Mouse (Mus musculus): ENCODE results near the gene Kcnn3. TPM values are rescaled to one million over a fixed set of nuclear protein-coding genes. Genes with fewer than 3 reads are reported as not detected.

Kcnn3 gene
- polyA plus RNA-seq, 1 experiment from 2014 or later, result 5.3 TPM

GRCm38 (mm10) chr3:89691776-89692175 is 171.8 kb downstream of the Kcnn3 start:
- no peaks in the 10 kb centered on the region for H3K36me3 ChIP-seq (ENCODE audit: control insufficient read depth, insufficient read depth, low read length)
- H3K9me3 ChIP-seq (ENCODE audit: control insufficient read depth, low read length), result no peaks in the 10 kb centered on the region
- 75% methylated on average over 9 of the region's 9 CpGs for WGBS
- peaks cover 6% of the 10 kb centered on the region for H3K4me1 ChIP-seq (ENCODE audit: control insufficient read depth, insufficient read depth, low read length)
- ATAC-seq (ENCODE audit: low FRiP score, low TSS enrichment) (no peak), DNase-seq (no peak)
- no peak overlapping the region for H3K9ac ChIP-seq (replicated peaks; ENCODE audit: low read length)
- H3K27me3 ChIP-seq (ENCODE audit: control insufficient read depth, insufficient read depth, low read length), result no peaks in the 10 kb centered on the region
- H3K27ac ChIP-seq (replicated peaks; ENCODE audit: low read depth, low read length), result no peak overlapping the region
- no peak overlapping the region for H3K4me3 ChIP-seq (replicated peaks; ENCODE audit: low read depth, low read length)
- H3K4me2 ChIP-seq (ENCODE audit: low read length), result no peak overlapping the region

- ATAC-seq (ENCODE audit: low FRiP score, low TSS enrichment), result no peak
- WGBS, result 47% methylated on average over 12 of the region's 12 CpGs
These were observed 176.3 kb downstream of the Kcnn3 start for GRCm38 (mm10) chr3:89696152-89696821.

GRCm38 (mm10) chr3:89698958-89699357 is 179.0 kb downstream of the Kcnn3 start:
- H3K4me2 ChIP-seq (ENCODE audit: low read length), result no peak overlapping the region
- H3K4me3 ChIP-seq (replicated peaks; ENCODE audit: low read depth, low read length), result no peak overlapping the region
- no peaks in the 10 kb centered on the region for H3K9me3 ChIP-seq (ENCODE audit: control insufficient read depth, low read length)
- H3K27me3 ChIP-seq (ENCODE audit: control insufficient read depth, insufficient read depth, low read length), result no peaks in the 10 kb centered on the region
- 84% methylated on average over 1 of the region's 1 CpGs for WGBS
- DNase-seq (no peak), ATAC-seq (ENCODE audit: low FRiP score, low TSS enrichment) (no peak)
- H3K9ac ChIP-seq (replicated peaks; ENCODE audit: low read length), result no peak overlapping the region
- H3K36me3 ChIP-seq (ENCODE audit: control insufficient read depth, insufficient read depth, low read length), result no peaks in the 10 kb centered on the region
- H3K4me1 ChIP-seq (ENCODE audit: control insufficient read depth, insufficient read depth, low read length), result no peaks in the 10 kb centered on the region
- H3K27ac ChIP-seq (replicated peaks; ENCODE audit: low read depth, low read length), result no peak overlapping the region

More at GRCm38 (mm10) chr3:89696152-89696821, 176.3 kb downstream of the Kcnn3 start:
- H3K27ac ChIP-seq (replicated peaks; ENCODE audit: low read depth, low read length), result peak overlapping the region; percentile 66
- no peaks in the 10 kb centered on the region for H3K4me1 ChIP-seq (ENCODE audit: control insufficient read depth, insufficient read depth, low read length)
- H3K4me3 ChIP-seq (replicated peaks; ENCODE audit: low read depth, low read length), result no peak overlapping the region
- H3K27me3 ChIP-seq (ENCODE audit: control insufficient read depth, insufficient read depth, low read length), result no peaks in the 10 kb centered on the region
- H3K36me3 ChIP-seq (ENCODE audit: control insufficient read depth, insufficient read depth, low read length), result no peaks in the 10 kb centered on the region
- DNase-seq, result peak; percentile 70
- H3K4me2 ChIP-seq (ENCODE audit: low read length), result peak overlapping the region; percentile 19; the same call in 1 of the 2 replicates
- H3K9me3 ChIP-seq (ENCODE audit: control insufficient read depth, low read length), result no peaks in the 10 kb centered on the region
- no peak overlapping the region for H3K9ac ChIP-seq (replicated peaks; ENCODE audit: low read length)

GRCm38 (mm10) chr3:89700461-89700860 is 180.5 kb downstream of the Kcnn3 start:
- no peak overlapping the region for H3K9ac ChIP-seq (replicated peaks; ENCODE audit: low read length)
- 86% methylated on average over 11 of the region's 11 CpGs for WGBS
- no peaks in the 10 kb centered on the region for H3K4me1 ChIP-seq (ENCODE audit: control insufficient read depth, insufficient read depth, low read length)
- ATAC-seq (ENCODE audit: low FRiP score, low TSS enrichment) (no peak), DNase-seq (no peak)
- no peak overlapping the region for H3K27ac ChIP-seq (replicated peaks; ENCODE audit: low read depth, low read length)
- H3K4me3 ChIP-seq (replicated peaks; ENCODE audit: low read depth, low read length), result no peak overlapping the region
- no peaks in the 10 kb centered on the region for H3K9me3 ChIP-seq (ENCODE audit: control insufficient read depth, low read length)
- no peaks in the 10 kb centered on the region for H3K36me3 ChIP-seq (ENCODE audit: control insufficient read depth, insufficient read depth, low read length)
- H3K4me2 ChIP-seq (ENCODE audit: low read length), result no peak overlapping the region
- no peaks in the 10 kb centered on the region for H3K27me3 ChIP-seq (ENCODE audit: control insufficient read depth, insufficient read depth, low read length)

GRCm38 (mm10) chr3:89703596-89703995 is 183.6 kb downstream of the Kcnn3 start:
- Histone ChIP-seq H3K4me2 (ENCODE audit: low read length) (no peak overlapping the region), H3K9me3 (ENCODE audit: control insufficient read depth, low read length) (no peaks in the 10 kb centered on the region), H3K36me3 (ENCODE audit: control insufficient read depth, insufficient read depth, low read length) (no peaks in the 10 kb centered on the region), H3K4me1 (ENCODE audit: control insufficient read depth, insufficient read depth, low read length) (no peaks in the 10 kb centered on the region), H3K9ac (replicated peaks; ENCODE audit: low read length) (no peak overlapping the region), H3K27ac (replicated peaks; ENCODE audit: low read depth, low read length) (no peak overlapping the region), H3K4me3 (replicated peaks; ENCODE audit: low read depth, low read length) (no peak overlapping the region), H3K27me3 (ENCODE audit: control insufficient read depth, insufficient read depth, low read length) (no peaks in the 10 kb centered on the region)
- no peak for DNase-seq
- ATAC-seq (ENCODE audit: low FRiP score, low TSS enrichment), result no peak
- 50% methylated on average over 3 of the region's 3 CpGs for whole genome bisulfite sequencing

GRCm38 (mm10) chr3:89704064-89704463 is 184.1 kb downstream of the Kcnn3 start:
- Histone ChIP-seq H3K27me3 (ENCODE audit: control insufficient read depth, insufficient read depth, low read length) (no peaks in the 10 kb centered on the region), H3K9me3 (ENCODE audit: control insufficient read depth, low read length) (no peaks in the 10 kb centered on the region), H3K27ac (replicated peaks; ENCODE audit: low read depth, low read length) (no peak overlapping the region), H3K4me3 (replicated peaks; ENCODE audit: low read depth, low read length) (no peak overlapping the region), H3K4me1 (ENCODE audit: control insufficient read depth, insufficient read depth, low read length) (no peaks in the 10 kb centered on the region), H3K36me3 (ENCODE audit: control insufficient read depth, insufficient read depth, low read length) (no peaks in the 10 kb centered on the region), H3K4me2 (ENCODE audit: low read length) (no peak overlapping the region), H3K9ac (replicated peaks; ENCODE audit: low read length) (no peak overlapping the region)
- no peak for DNase-seq
- no peak for ATAC-seq (ENCODE audit: low FRiP score, low TSS enrichment)
- 85% methylated on average over 6 of the region's 6 CpGs for WGBS

DNA sequence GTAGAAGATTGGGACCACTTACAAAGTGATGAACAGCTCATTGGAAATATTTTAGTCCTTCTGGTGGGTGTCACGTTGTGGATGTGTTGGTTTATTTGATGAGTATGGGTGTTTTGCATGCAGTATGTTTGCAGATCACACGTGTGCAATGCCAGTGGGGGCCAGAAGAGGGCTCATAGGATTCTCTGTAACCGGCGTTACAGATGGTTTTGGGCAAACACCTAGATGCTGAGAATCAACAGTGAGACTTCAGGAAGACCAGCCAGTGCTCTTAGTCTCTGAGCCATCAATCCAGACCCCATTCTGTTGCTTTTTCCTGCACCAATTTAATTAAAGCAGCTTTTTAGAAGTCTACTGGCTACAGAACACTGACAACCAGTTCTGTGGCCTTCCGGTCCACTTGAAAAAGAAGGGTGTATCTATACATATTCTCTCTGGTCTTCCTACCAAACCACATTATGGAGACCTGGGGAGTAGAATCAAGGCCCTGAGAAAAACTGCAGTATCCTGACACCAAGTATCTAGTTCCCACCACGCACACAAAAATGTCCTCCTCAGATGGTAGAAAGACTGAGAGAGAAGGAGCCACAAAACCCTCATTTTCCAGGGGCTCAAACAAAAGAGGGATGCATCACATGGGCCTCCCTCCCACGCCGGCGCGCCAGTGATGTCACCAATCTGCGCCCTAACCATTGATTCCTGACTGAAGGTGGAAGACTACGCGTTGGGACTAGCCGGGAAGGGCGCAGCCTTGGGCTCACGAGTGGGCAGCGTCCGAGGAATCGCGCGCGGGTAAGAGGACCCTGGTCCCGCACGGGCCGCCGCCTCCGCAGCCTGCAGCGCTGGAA is 194.6 kb downstream of the Kcnn3 start, which contains the start of gene Adar:
Gene Adar, plus strand, starts transcription at position 664 of the 848 bp plus-strand sequence.
- Histone ChIP-seq H3K4me1 (ENCODE audit: control insufficient read depth, insufficient read depth, low read length) (peaks cover 15% of the 10 kb centered on the region), H3K27me3 (ENCODE audit: control insufficient read depth, insufficient read depth, low read length) (no peaks in the 10 kb centered on the region), H3K36me3 (ENCODE audit: control insufficient read depth, insufficient read depth, low read length) (no peaks in the 10 kb centered on the region), H3K4me3 (replicated peaks; ENCODE audit: low read depth, low read length) (peak within 1 kb of the TSS; percentile 95), H3K9ac (replicated peaks; ENCODE audit: low read length) (peak within 1 kb of the TSS; percentile 97), H3K27ac (replicated peaks; ENCODE audit: low read depth, low read length) (peak within 1 kb of the TSS; percentile 91), H3K9me3 (ENCODE audit: control insufficient read depth, low read length) (no peaks in the 10 kb centered on the region), H3K4me2 (ENCODE audit: low read length) (peak within 1 kb of the TSS; percentile 81)
- DNase-seq (peak; percentile 94), ATAC-seq (ENCODE audit: low FRiP score, low TSS enrichment) (peak; percentile 88)
- WGBS, result 6% methylated on average over 28 of the region's 28 CpGs

GRCm38 (mm10) chr3:89715207-89715966 is 195.4 kb downstream of the Kcnn3 start:
- Histone ChIP-seq H3K4me3 (replicated peaks; ENCODE audit: low read depth, low read length) (peak overlapping the region; percentile 95), H3K27me3 (ENCODE audit: control insufficient read depth, insufficient read depth, low read length) (no peaks in the 10 kb centered on the region), H3K36me3 (ENCODE audit: control insufficient read depth, insufficient read depth, low read length) (no peaks in the 10 kb centered on the region), H3K27ac (replicated peaks; ENCODE audit: low read depth, low read length) (peak overlapping the region; percentile 91), H3K9me3 (ENCODE audit: control insufficient read depth, low read length) (no peaks in the 10 kb centered on the region), H3K9ac (replicated peaks; ENCODE audit: low read length) (peak overlapping the region; percentile 97), H3K4me2 (ENCODE audit: low read length) (peak overlapping the region; percentile 81), H3K4me1 (ENCODE audit: control insufficient read depth, insufficient read depth, low read length) (peaks cover 15% of the 10 kb centered on the region)
- ATAC-seq (ENCODE audit: low FRiP score, low TSS enrichment) (peak; percentile 73), DNase-seq (peak; percentile 67)
- WGBS, result 2% methylated on average over 59 of the region's 59 CpGs

All from midbrain, embryonic 14.5 days (tissue).